Mouse (Mus musculus) small intestine, adult 2 months (tissue): Measurements from ENCODE around the gene Pyroxd1. TPM values are rescaled to one million over a fixed set of nuclear protein-coding genes. Genes with fewer than 3 reads are reported as not detected.
"Not testable (repeated sequence)": the region's sequence is repeated elsewhere in the genome, so short reads cannot be mapped to it uniquely, and the experiment has no call there.

Experiments used
- H3K27ac ChIP-seq: fragments of 200-500 bp; 2 replicates; pipeline ENCODE4 v1.5.1; 2012; ENCODE audit warnings: low read depth, low read length, control low read depth, inconsistent platforms; ENCODE audit not compliant: insufficient read depth
- H3K27me3 ChIP-seq: fragments of 200-500 bp; 2 replicates; pipeline ENCODE4 v1.6.1; 2012; ENCODE audit warnings: mild to moderate bottlenecking, moderate library complexity, low read length, inconsistent platforms; ENCODE audit not compliant: control insufficient read depth, insufficient read depth
- H3K36me3 ChIP-seq: fragments of 200-500 bp; 2 replicates; pipeline ENCODE4 v1.6.1; 2012; ENCODE audit warnings: mild to moderate bottlenecking, low read length, control low read depth, inconsistent platforms; ENCODE audit not compliant: control insufficient read depth, insufficient read depth
- H3K4me1 ChIP-seq: fragments of 200-500 bp; 2 replicates; pipeline ENCODE4 v1.6.1; 2012; ENCODE audit warnings: low read length, inconsistent platforms, mixed read lengths; ENCODE audit not compliant: control insufficient read depth, insufficient read depth, insufficient read length
- H3K4me3 ChIP-seq: fragments of 200-500 bp; 2 replicates; pipeline ENCODE4 v1.5.1; 2012; ENCODE audit warnings: low read depth, mild to moderate bottlenecking, control low read depth, inconsistent platforms, low read length, moderate library complexity
- CTCF ChIP-seq: fragments of 200-500 bp; IDR thresholded peaks from 2 replicates; pipeline ENCODE4 v1.5.1; 2012; ENCODE audit warnings: low read depth, mild to moderate bottlenecking, control low read depth, inconsistent platforms, low read length, moderate library complexity, mixed read lengths; ENCODE audit not compliant: insufficient replicate concordance, insufficient read length; ENCODE audit errors: extremely low read depth
- POLR2A ChIP-seq: fragments of 200-500 bp; IDR thresholded peaks from 2 replicates; pipeline ENCODE4 v1.6.1; 2012; ENCODE audit warnings: low read depth, mild to moderate bottlenecking, control low read depth, inconsistent platforms, low read length, moderate library complexity
- WGBS: fragments of 180-500 bp; shearing (Covaris S2); methylation state at CpG from one replicate; pipeline ENCODE4 v1.1.7; 2018; 5-methylcytosine and 5-hydroxymethylcytosine counted together
- polyA plus RNA-seq: library from polyadenylated mRNA; depleted of rRNA; stranded (reverse); fragments of >200 nt; gene quantifications from 2 replicates; pipeline ENCODE4 v1.2.3, GENCODE M21; 2012

The Pyroxd1 gene
- polyA plus RNA-seq, 1 experiment: 5.6 TPM

DNA sequence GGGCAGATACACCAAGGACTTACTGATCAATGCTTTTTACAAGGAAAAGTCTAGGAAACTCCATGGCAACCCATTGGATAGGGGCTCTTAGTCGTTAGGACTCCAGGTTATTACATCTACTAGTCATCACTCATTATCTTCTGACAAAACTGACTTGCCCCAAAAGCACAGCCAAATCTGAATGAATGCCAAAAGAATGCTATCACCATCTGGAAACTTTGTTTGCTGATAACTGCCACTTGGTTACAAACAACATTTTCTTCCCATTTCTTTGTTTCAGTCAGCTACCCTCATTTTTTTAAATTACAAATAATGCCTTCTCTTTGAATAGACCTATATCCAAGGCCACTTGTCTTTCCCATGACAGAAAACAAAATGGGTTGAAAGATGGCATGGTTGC lies 16.3 kb upstream of the Pyroxd1 start:
- H3K27me3 ChIP-seq: no peaks in the 10 kb centered on the region
- no peaks in the 10 kb centered on the region for H3K36me3 ChIP-seq
- no peak for TF ChIP-seq POLR2A
- TF ChIP-seq CTCF: no peak
- no peak overlapping the region for H3K27ac ChIP-seq
- H3K4me3 ChIP-seq: no peak overlapping the region
- 50% methylated on average over 1 of the region's 1 CpGs for WGBS
- no peaks in the 10 kb centered on the region for H3K4me1 ChIP-seq

DNA sequence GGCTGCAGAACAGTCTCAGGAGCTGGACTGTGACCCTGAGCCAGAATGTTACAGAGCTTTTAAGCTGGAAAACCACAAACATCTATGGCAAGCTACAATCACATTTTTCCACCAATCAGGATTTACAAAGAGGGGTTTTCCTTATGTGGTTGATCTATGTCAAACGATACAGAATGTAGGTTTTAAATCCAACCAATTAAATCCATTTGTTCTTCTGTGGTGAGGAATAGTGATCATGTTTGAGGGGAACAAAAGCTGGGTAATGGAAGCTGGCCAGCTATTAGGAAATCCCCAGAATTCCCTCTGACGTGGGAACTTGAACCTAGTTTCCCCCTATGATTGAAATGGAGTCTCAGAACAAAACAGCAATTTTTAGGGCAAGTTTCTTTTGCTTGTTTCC lies 6.5 kb upstream of the Pyroxd1 start:
- Histone ChIP-seq H3K4me3 (no peak overlapping the region), H3K27me3 (no peaks in the 10 kb centered on the region; the same call in 1 of the 2 replicates), H3K27ac (no peak overlapping the region), H3K4me1 (no peaks in the 10 kb centered on the region), H3K36me3 (no peaks in the 10 kb centered on the region)
- 64% methylated on average over 2 of the region's 2 CpGs for whole genome bisulfite sequencing
- TF ChIP-seq POLR2A: no peak
- TF ChIP-seq CTCF: no peak

DNA sequence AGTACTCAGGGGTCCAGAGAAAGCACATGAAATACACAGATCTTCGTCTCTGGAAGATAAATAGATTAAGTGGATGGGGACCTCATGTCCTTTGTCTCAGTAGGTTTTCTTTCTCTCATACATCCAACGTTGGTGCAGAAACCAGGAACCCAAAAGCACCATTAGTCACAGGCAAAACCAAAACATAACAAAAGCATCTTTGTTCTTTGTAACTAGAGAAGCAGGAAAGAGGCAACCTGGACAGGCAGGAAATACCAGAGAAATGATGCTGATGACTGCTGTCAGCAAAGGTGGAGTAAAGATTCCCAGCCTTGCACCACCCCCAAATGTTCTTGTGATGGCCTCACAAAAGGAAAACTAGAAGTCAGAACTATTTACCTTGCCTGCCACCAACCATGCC lies 5.9 kb upstream of the Pyroxd1 start:
- Histone ChIP-seq H3K27me3 (no peaks in the 10 kb centered on the region; the same call in 1 of the 2 replicates), H3K27ac (no peak overlapping the region), H3K36me3 (no peaks in the 10 kb centered on the region), H3K4me1 (no peaks in the 10 kb centered on the region), H3K4me3 (no peak overlapping the region)
- TF ChIP-seq CTCF (no peak), POLR2A (no peak)
- 38% methylated on average over 2 of the region's 2 CpGs for WGBS

DNA sequence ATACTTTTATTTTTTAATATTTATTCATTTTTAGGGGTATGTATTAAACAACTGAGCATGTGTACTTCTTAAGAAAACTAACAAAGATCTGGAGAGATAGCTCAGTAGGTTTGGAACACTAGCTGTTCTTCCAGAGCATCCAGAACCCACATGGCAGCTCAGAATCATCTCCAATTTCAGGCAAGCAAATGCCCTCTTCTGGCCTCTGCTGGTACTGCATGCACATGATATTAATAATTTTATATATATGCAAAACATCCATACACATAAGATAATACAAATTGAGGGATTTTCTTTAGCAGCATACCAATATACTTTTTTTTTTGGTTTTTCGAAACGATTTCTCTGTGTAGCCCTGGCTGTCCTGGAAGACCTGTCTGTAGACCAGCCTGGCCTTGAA lies 1.9 kb upstream of the Pyroxd1 start:
- Histone ChIP-seq H3K36me3 (peaks cover 3% of the 10 kb centered on the region; the same call in 1 of the 2 replicates), H3K27me3 (no peaks in the 10 kb centered on the region), H3K4me3 (no peak overlapping the region), H3K4me1 (peaks cover 3% of the 10 kb centered on the region; the same call in 1 of the 2 replicates), H3K27ac (no peak overlapping the region)
- 68% methylated on average over 2 of the region's 2 CpGs for WGBS
- TF ChIP-seq CTCF (peak; percentile 31; the same call in 1 of the 2 replicates), POLR2A (no peak)

DNA sequence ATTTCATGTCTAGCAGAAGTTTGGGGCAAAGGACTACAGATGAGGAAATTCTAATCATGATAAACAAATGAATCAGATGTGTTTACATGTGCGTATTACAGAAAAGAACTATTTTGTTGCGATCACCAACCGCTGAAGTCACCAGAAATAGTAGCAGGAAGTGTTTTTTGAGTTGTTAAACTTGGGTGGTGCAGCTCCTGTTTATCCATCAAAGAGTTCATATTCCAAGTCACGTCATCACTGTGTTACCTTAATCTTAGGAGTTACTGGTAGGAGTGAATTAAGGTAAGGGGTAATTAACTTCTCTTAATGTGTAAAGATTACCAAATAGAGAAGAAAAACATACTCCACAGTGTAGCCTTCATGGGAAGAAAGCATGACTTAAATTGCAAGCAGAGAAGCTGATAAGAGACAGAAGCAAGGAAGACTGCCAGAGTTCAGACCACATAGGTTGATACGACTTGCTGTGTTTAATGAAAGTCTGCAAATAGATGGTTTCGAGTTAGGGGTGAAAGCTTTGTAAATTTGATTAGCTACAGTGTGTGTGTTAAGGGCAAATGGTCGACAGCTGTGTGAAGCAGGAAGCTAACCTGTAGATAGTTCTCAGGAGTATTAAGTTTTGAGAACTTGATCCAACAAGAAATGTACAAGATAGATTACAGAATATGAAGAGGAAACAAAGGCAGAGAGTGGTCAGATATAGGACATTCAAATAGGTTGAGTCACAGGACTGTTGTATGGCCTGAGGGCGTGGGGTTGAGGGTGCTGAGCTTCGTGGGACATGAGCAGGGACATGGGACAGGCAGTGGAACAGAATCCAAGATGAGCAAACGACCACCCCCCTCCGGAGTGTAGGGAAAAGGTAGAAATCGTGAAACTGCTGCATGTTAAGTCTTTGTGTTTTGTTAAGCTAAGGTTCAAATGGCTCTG lies 992 bp downstream of the Pyroxd1 start:
- 27% methylated on average over 12 of the region's 12 CpGs for WGBS
- Histone ChIP-seq H3K27ac (peak overlapping the region; percentile 95), H3K4me1 (peaks cover 3% of the 10 kb centered on the region; the same call in 1 of the 2 replicates), H3K27me3 (no peaks in the 10 kb centered on the region), H3K36me3 (peaks cover 25% of the 10 kb centered on the region), H3K4me3 (peak overlapping the region; percentile 99; the same call in 1 of the 2 replicates)
- no peak for TF ChIP-seq POLR2A
- TF ChIP-seq CTCF: no peak

DNA sequence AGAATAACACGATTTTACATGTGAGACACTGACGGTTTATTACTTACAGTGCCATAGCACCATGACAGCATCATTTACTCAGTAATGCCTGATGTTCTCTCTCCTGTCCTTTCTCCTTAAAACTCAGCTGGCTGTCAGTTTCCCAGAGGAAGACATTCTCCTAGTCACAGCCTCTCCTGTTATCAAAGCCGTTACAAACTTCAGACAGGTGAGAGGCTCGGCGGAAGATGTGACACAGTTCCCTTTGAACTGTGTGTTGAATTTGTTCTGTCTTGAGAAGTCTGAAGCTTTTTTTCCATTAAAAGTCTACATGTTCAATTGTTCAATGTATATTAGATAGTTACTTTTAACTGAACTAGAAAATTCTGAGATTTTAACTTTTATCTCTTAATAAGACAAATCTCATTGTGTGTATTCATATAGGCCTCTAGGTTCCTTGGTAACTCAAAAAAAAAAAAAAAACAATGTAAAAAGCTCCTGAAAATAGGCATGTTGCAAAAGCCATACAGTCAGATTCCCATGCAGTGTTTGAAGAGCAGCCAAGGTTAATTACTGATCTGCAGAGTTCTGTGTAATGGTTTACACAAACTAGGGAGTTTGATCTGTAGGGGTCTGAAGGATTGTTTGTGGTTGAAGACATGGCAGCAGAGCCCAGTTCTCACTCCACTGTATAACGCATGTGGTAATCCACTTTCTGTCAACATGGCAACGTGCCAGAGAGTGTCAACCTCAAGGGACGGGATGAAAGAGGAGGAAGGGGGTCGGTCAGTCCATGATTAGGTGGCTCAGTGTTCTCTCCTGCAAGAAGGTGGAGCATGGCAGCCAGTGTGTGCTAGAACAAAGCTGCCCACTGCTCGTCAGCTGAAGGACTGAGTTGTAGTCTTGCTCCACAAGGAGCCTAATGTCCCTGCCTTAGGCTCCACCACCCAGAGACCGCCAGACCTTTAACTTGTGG lies 2.3 kb downstream of the Pyroxd1 start:
- Histone ChIP-seq H3K27ac (no peak overlapping the region), H3K4me3 (no peak overlapping the region), H3K4me1 (peaks cover 5% of the 10 kb centered on the region; the same call in 1 of the 2 replicates), H3K27me3 (no peaks in the 10 kb centered on the region), H3K36me3 (peaks cover 30% of the 10 kb centered on the region)
- TF ChIP-seq CTCF (no peak), POLR2A (no peak)
- 64% methylated on average over 11 of the region's 11 CpGs for WGBS

DNA sequence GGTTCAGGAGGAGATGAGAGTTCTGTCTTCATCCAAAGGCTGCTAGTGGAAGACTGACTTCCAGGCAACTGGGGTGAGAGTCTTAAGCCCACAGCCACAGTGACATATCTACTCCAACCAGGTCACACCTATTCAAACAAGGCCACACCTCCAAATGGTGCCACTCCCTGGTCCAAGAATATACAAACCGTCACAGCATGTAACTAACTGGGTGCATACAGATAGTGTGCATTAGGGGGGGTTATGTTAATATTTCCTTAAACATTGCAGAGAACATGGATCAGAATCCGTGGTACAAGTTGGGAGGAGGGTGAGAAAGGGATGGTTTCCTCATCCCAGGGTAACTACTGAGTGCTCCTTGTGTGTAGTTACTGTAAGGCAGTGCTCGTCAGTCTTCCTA lies 6.6 kb downstream of the Pyroxd1 start:
- not testable (repeated sequence) for H3K27ac ChIP-seq, H3K4me3 ChIP-seq, H3K4me1 ChIP-seq, H3K27me3 ChIP-seq
- peaks cover 58% of the 10 kb centered on the region for H3K36me3 ChIP-seq
- 50% methylated on average over 3 of the region's 3 CpGs for WGBS
